Mouse (Mus musculus): ENCODE data around the gene Tnnt1. TPM values are rescaled to one million over a fixed set of nuclear protein-coding genes. Genes with fewer than 3 reads are reported as not detected.

The Tnnt1 gene
- polyA plus RNA-seq, 1 experiment: 4.4 TPM

- TF ChIP-seq POLR2A (IDR thresholded peaks at IDR 0.05; ENCODE audit: borderline replicate concordance, low read depth, low read length) (no peak), CTCF (IDR thresholded peaks at IDR 0.05; ENCODE audit: low read depth, low read length) (no peak)
- Histone ChIP-seq H3K4me1 (ENCODE audit: control insufficient read depth, insufficient read depth, low read length) (peaks cover 11% of the 10 kb centered on the region), H3K4me3 (ENCODE audit: insufficient read depth, low read length) (no peak overlapping the region), H3K27ac (ENCODE audit: insufficient read depth, low read depth, low read length) (no peak overlapping the region)
Observed at GRCm38 (mm10) chr7:4522292-4522691, 6.1 kb upstream of the Tnnt1 start.

DNA sequence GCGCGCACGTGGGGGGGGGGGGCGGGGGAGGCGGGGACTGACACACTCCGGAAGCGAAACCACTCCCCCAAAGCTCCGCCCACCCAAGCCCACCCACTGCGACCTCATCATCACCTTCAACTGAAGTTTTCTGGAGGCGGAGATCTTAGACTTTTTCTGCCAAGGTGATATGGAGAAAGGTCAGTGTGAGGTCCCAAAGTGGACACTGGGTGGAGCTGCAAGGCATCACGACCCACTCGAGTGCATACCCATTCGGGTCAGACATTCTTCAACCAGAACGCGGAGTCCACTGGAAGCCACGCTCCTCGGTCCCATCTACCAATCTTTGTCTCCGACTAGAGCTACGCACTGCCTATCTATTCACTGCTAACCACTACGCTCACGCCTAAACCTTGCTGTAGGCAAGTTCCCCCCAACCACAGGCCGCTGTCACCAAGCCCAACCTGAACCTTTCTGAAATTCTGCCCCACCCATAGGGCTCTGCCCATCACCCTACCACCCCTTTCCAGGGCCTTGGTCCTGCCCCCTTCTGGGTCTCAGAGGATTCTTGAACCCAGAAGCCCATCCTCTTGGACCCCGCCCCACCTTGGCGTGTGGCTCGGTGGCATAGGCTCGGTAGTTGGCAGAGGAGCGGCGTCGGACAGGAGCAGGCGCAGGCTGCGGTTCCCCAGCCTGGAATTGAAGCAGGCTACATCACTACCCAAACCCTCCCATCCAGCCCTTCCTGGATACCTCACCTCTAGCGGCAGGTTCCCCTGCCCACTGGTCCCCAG lies 5.2 kb upstream of the Tnnt1 start:
- H3K27ac ChIP-seq (ENCODE audit: insufficient read depth, low read depth, low read length): no peak overlapping the region
- TF ChIP-seq POLR2A (IDR thresholded peaks at IDR 0.05; ENCODE audit: borderline replicate concordance, low read depth, low read length) (no peak), CTCF (IDR thresholded peaks at IDR 0.05; ENCODE audit: low read depth, low read length) (no peak)
- H3K4me3 ChIP-seq (ENCODE audit: insufficient read depth, low read length): no peak overlapping the region
- H3K4me1 ChIP-seq (ENCODE audit: control insufficient read depth, insufficient read depth, low read length): peaks cover 7% of the 10 kb centered on the region

DNA sequence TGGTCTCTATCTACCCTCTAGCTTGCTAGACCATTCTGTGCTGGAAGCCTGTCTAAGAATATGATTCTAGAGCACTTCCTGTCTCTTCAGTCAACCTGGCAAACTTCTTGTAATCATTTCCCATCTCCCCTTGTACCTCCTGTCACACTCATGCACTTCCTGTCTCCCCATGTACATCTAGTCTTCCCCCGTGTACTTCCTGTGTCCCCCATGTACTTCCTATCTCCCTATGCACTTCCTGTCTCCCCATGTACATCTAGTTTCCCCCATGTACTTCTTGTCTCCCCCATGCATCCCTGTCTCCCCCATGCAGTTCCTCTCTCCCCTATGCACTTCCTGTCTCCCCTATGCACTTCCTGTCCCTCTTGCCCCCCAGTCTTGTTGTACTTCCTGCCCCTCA lies 2.3 kb upstream of the Tnnt1 start:
- Histone ChIP-seq H3K4me3 (ENCODE audit: insufficient read depth, low read length) (no peak overlapping the region), H3K4me1 (ENCODE audit: control insufficient read depth, insufficient read depth, low read length) (peaks cover 5% of the 10 kb centered on the region), H3K27ac (ENCODE audit: insufficient read depth, low read depth, low read length) (no peak overlapping the region)
- no peak for TF ChIP-seq CTCF (IDR thresholded peaks at IDR 0.05; ENCODE audit: low read depth, low read length)
- TF ChIP-seq POLR2A (IDR thresholded peaks at IDR 0.05; ENCODE audit: borderline replicate concordance, low read depth, low read length): no peak

DNA sequence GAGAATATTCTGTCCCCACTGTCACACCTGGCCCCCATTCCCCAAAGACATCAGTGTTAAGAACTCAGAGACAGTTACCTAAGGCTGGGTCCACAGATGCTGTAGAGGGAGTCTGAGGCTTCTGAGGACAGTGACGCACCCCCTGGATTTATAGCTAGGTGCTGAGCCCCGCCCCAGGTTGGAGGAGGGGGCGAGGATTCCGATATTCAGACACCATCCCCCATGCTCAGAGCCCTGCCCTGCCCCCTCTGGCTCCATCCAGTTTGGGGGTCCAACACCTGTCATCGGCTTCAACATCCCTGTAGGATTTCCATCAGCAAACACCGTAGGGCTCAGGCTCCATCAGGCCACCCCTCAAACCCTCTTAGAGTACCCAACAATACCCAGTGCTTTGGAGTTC lies 329 bp downstream of the Tnnt1 start:
- Histone ChIP-seq H3K4me3 (ENCODE audit: insufficient read depth, low read length) (no peak overlapping the region), H3K4me1 (ENCODE audit: control insufficient read depth, insufficient read depth, low read length) (peaks cover 5% of the 10 kb centered on the region), H3K27ac (ENCODE audit: insufficient read depth, low read depth, low read length) (no peak overlapping the region)
- no peak for TF ChIP-seq CTCF (IDR thresholded peaks at IDR 0.05; ENCODE audit: low read depth, low read length)
- TF ChIP-seq POLR2A (IDR thresholded peaks at IDR 0.05; ENCODE audit: borderline replicate concordance, low read depth, low read length): no peak

- H3K27ac ChIP-seq (ENCODE audit: insufficient read depth, low read depth, low read length): no peak overlapping the region
- no peak for TF ChIP-seq CTCF (IDR thresholded peaks at IDR 0.05; ENCODE audit: low read depth, low read length)
- no peak for TF ChIP-seq POLR2A (IDR thresholded peaks at IDR 0.05; ENCODE audit: borderline replicate concordance, low read depth, low read length)
- H3K4me3 ChIP-seq (ENCODE audit: insufficient read depth, low read length): no peak overlapping the region
- peaks cover 10% of the 10 kb centered on the region for H3K4me1 ChIP-seq (ENCODE audit: control insufficient read depth, insufficient read depth, low read length)
Observed at GRCm38 (mm10) chr7:4513829-4514712, 2.1 kb downstream of the Tnnt1 start.

GRCm38 (mm10) chr7:4513236-4513635 lies 2.9 kb downstream of the Tnnt1 start:
- Histone ChIP-seq H3K4me3 (ENCODE audit: insufficient read depth, low read length) (no peak overlapping the region), H3K4me1 (ENCODE audit: control insufficient read depth, insufficient read depth, low read length) (peaks cover 8% of the 10 kb centered on the region), H3K27ac (ENCODE audit: insufficient read depth, low read depth, low read length) (no peak overlapping the region)
- no peak for TF ChIP-seq POLR2A (IDR thresholded peaks at IDR 0.05; ENCODE audit: borderline replicate concordance, low read depth, low read length)
- TF ChIP-seq CTCF (IDR thresholded peaks at IDR 0.05; ENCODE audit: low read depth, low read length): peak; percentile 94

GRCm38 (mm10) chr7:4511489-4512224 lies 4.5 kb downstream of the Tnnt1 start:
- TF ChIP-seq CTCF (IDR thresholded peaks at IDR 0.05; ENCODE audit: low read depth, low read length): no peak
- TF ChIP-seq POLR2A (IDR thresholded peaks at IDR 0.05; ENCODE audit: borderline replicate concordance, low read depth, low read length): no peak
- peaks cover 5% of the 10 kb centered on the region for H3K4me1 ChIP-seq (ENCODE audit: control insufficient read depth, insufficient read depth, low read length)
- H3K4me3 ChIP-seq (ENCODE audit: insufficient read depth, low read length): no peak overlapping the region
- no peak overlapping the region for H3K27ac ChIP-seq (ENCODE audit: insufficient read depth, low read depth, low read length)

- H3K27ac ChIP-seq (ENCODE audit: insufficient read depth, low read depth, low read length): no peak overlapping the region; the same call in 1 of the 2 replicates
- H3K4me1 ChIP-seq (ENCODE audit: control insufficient read depth, insufficient read depth, low read length): peaks cover 14% of the 10 kb centered on the region
- H3K4me3 ChIP-seq (ENCODE audit: insufficient read depth, low read length): no peak overlapping the region
- TF ChIP-seq CTCF (IDR thresholded peaks at IDR 0.05; ENCODE audit: low read depth, low read length) (peak; percentile 50), POLR2A (IDR thresholded peaks at IDR 0.05; ENCODE audit: borderline replicate concordance, low read depth, low read length) (no peak)
Observed at GRCm38 (mm10) chr7:4509863-4510608, 6.1 kb downstream of the Tnnt1 start.

- TF ChIP-seq POLR2A (IDR thresholded peaks at IDR 0.05; ENCODE audit: borderline replicate concordance, low read depth, low read length) (no peak), CTCF (IDR thresholded peaks at IDR 0.05; ENCODE audit: low read depth, low read length) (no peak)
- H3K4me1 ChIP-seq (ENCODE audit: control insufficient read depth, insufficient read depth, low read length): peaks cover 25% of the 10 kb centered on the region
- H3K4me3 ChIP-seq (ENCODE audit: insufficient read depth, low read length): no peak overlapping the region
- no peak overlapping the region for H3K27ac ChIP-seq (ENCODE audit: insufficient read depth, low read depth, low read length)
Observed at GRCm38 (mm10) chr7:4508739-4509116, 7.5 kb downstream of the Tnnt1 start.
